Mouse (Mus musculus) spleen, adult 2 months (tissue): Measurements from ENCODE around the gene Herc3. TPM values are rescaled to one million over a fixed set of nuclear protein-coding genes. Genes with fewer than 3 reads are reported as not detected.
"Not testable (repeated sequence)": the region's sequence is repeated elsewhere in the genome, so short reads cannot be mapped to it uniquely, and the experiment has no call there.

Experiments
- DNase-seq, 2 experiments: peaks; one replicate each; pipeline versions ENCODE4 v3.0.0 to v3.0.0-alpha.2; 2012 to 2021; ENCODE audit warnings: low spot score in 2 of 2, low read depth in 1 of 2
- H3K27ac ChIP-seq: fragments of 200-500 bp; 2 replicates; pipeline ENCODE4 v1.5.1; 2012; ENCODE audit warnings: low read length, inconsistent platforms; ENCODE audit not compliant: insufficient read depth
- H3K27me3 ChIP-seq: fragments of 200-500 bp; 2 replicates; pipeline ENCODE4 v1.6.1; 2012; ENCODE audit warnings: mild to moderate bottlenecking, moderate library complexity, low read length, inconsistent platforms; ENCODE audit not compliant: control insufficient read depth, insufficient read depth
- H3K36me3 ChIP-seq: fragments of 200-500 bp; 2 replicates; pipeline ENCODE4 v1.6.1; 2012; ENCODE audit warnings: mild to moderate bottlenecking, low read length, inconsistent platforms; ENCODE audit not compliant: control insufficient read depth, insufficient read depth
- H3K4me1 ChIP-seq: fragments of 200-500 bp; 2 replicates; pipeline ENCODE4 v1.6.1; 2011; ENCODE audit warnings: inconsistent platforms; ENCODE audit not compliant: control insufficient read depth, insufficient read depth, insufficient read length
- H3K4me3 ChIP-seq: fragments of 200-500 bp; 2 replicates; pipeline ENCODE4 v1.5.1; 2011; ENCODE audit warnings: mild to moderate bottlenecking, inconsistent platforms; ENCODE audit not compliant: insufficient read depth, insufficient read length; ENCODE audit errors: extremely low read depth
- CTCF ChIP-seq: fragments of 200-500 bp; IDR thresholded peaks from 2 replicates; pipeline ENCODE4 v1.5.1; 2011; ENCODE audit warnings: mild to moderate bottlenecking, inconsistent platforms; ENCODE audit not compliant: insufficient read depth, insufficient read length, insufficient replicate concordance; ENCODE audit errors: extremely low read depth
- POLR2A ChIP-seq: fragments of 200-500 bp; IDR thresholded peaks from 2 replicates; pipeline ENCODE4 v1.6.1; 2011; ENCODE audit warnings: low read depth, low read length, inconsistent platforms
- WGBS: fragments of 180-500 bp; shearing (Covaris S2); methylation state at CpG from one replicate; pipeline ENCODE4 v1.1.7; 2018; 5-methylcytosine and 5-hydroxymethylcytosine counted together
- polyA plus RNA-seq: library from polyadenylated mRNA; depleted of rRNA; stranded (reverse); fragments of >200 nt; gene quantifications from 2 replicates; pipeline ENCODE4 v1.2.3, GENCODE M21; 2012; rRNA removed

The Herc3 gene
- 20.0 and 21.3 TPM in 2 replicates for polyA plus RNA-seq

DNA sequence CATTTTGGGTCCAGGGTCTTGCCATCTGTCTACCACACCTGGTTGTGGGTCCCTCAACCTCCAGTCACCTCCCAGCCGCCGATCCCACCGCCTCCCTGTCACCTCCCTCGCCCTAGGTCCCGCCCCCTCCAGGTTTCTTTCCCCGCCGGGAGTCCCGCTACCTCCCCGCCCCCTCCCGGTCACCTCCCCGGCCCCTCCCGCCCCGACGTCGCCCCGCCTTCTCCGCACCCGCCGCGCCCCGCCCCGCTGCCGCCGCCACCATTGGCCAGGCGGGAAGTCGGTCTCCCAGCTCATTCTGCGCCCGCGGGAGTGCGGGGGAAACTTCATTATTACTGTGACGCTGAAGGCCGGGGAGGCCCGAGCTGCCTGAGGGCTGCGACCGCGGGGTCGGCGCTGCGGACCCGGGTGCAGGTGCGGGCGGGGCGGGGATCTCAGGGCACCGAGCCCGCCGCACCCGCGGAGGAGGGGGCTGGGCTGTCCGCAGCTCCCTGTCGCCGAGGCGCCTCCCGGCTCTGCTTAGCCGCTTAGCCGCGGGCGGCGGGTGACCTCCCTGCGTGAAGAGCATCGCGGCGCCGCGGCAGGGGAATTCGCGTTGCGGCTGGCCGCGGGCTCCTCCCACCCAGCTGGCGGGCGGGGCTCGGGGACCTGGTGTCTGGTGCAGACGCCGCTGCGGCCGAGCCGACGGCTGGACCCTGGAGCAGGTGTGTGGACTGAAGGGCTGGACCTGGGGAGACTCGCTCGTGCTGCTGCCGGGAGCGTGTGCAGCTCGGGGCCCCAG lies at the start of gene Herc3:
Gene Herc3, plus strand, starts transcription at position 234 of the 778 bp plus-strand sequence.
- H3K27ac ChIP-seq: peak within 1 kb of the TSS; percentile 65
- H3K4me3 ChIP-seq: peak within 1 kb of the TSS; percentile 86
- peak; percentile 27 to 78 for DNase-seq
- no peaks in the 10 kb centered on the region for H3K36me3 ChIP-seq
- WGBS: 1% methylated on average over 77 of the region's 83 CpGs
- no peaks in the 10 kb centered on the region for H3K27me3 ChIP-seq
- H3K4me1 ChIP-seq: peaks cover 20% of the 10 kb centered on the region
- TF ChIP-seq POLR2A (peak; percentile 24; the same call in 1 of the 2 replicates), CTCF (no peak)

DNA sequence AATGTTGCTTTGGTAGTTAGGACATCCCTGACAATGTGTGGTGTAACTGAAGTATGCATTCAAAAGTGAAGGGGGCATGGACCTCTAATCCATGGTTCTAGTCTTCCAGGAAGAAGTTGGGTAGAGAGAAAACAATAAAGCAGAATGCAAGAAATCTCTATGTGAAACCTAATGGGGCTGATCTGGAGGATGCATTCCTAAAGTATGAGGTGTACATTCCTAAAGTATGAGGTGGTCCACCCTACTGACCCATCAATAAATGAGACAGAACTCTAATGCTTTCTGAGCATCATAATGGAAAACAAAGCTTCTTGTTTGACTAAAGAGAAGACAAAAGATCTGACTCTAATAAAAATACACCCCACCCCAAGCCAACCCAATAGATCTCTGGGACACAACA lies 29.9 kb upstream of the Herc3 start:
- Histone ChIP-seq H3K36me3 (no peaks in the 10 kb centered on the region), H3K4me1 (no peaks in the 10 kb centered on the region), H3K27ac (no peak overlapping the region), H3K27me3 (no peaks in the 10 kb centered on the region), H3K4me3 (no peak overlapping the region)
- no peak for TF ChIP-seq POLR2A
- TF ChIP-seq CTCF: no peak
- DNase-seq: no peak

DNA sequence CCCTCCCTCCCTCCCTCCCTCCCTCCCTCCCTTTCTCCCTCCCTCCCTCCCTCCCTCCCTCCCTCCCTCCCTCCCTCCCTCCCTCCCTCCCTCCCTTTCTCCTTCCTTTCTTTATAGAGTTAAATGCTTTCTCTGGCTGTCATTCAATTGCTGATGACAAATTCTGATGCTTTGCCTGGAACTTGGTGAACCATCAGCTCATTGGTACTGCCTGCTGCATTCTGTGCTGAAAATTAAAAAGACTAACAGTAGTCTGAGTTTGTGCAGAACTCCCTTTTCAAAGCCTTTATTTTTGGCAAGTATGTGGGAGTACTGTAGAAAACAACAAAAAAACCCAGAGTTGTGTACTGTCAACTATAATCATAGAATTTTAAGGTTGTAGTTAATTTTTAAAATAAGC lies 16.9 kb upstream of the Herc3 start:
- H3K4me3 ChIP-seq: no peak overlapping the region
- H3K27ac ChIP-seq: no peak overlapping the region
- H3K4me1 ChIP-seq: no peaks in the 10 kb centered on the region
- DNase-seq: no peak
- no peak for TF ChIP-seq POLR2A
- no peak for TF ChIP-seq CTCF
- no peaks in the 10 kb centered on the region for H3K27me3 ChIP-seq
- H3K36me3 ChIP-seq: no peaks in the 10 kb centered on the region

GRCm38 (mm10) chr6:58817037-58817436 lies 14.2 kb upstream of the Herc3 start:
- not testable (repeated sequence) for H3K36me3 ChIP-seq, H3K4me3 ChIP-seq, H3K4me1 ChIP-seq, H3K27ac ChIP-seq, DNase-seq, H3K27me3 ChIP-seq
- WGBS: 89% methylated on average over 7 of the region's 11 CpGs

DNA sequence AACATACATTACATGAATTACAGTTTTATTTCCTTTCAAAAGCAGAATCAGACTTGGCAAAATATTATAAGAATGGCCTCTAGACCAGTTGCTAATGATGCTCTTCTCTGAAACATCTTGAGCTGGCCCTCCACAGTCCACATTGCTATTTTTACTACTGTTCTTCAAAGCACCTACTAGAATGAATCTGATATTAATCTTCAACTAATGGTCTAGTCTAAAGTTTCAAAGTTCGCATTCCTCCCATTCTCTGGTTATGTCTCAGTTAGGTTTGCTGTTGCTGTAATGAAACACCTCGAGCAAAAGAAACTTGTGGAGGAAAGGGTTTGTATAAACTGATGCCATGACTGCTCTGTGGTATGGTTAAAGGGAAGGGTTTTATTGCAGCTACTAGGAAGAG lies 5.6 kb upstream of the Herc3 start:
- Histone ChIP-seq H3K27me3 (no peaks in the 10 kb centered on the region), H3K4me3 (no peak overlapping the region), H3K27ac (no peak overlapping the region), H3K4me1 (no peaks in the 10 kb centered on the region), H3K36me3 (no peaks in the 10 kb centered on the region)
- WGBS: 79% methylated on average over 2 of the region's 2 CpGs
- DNase-seq: no peak
- TF ChIP-seq POLR2A (no peak), CTCF (no peak)

- no peak for DNase-seq
- H3K27me3 ChIP-seq: no peaks in the 10 kb centered on the region
- H3K4me3 ChIP-seq: no peak overlapping the region
- WGBS: 87% methylated on average over 2 of the region's 2 CpGs
- H3K4me1 ChIP-seq: peaks cover 3% of the 10 kb centered on the region; the same call in 1 of the 2 replicates
- TF ChIP-seq CTCF (no peak), POLR2A (no peak)
- H3K27ac ChIP-seq: no peak overlapping the region
- no peaks in the 10 kb centered on the region for H3K36me3 ChIP-seq
These were observed 5.2 kb upstream of the Herc3 start for GRCm38 (mm10) chr6:58826089-58826488.

- no peak for TF ChIP-seq CTCF
- DNase-seq: no peak
- Histone ChIP-seq H3K36me3 (no peaks in the 10 kb centered on the region), H3K4me1 (peaks cover 7% of the 10 kb centered on the region; the same call in 1 of the 2 replicates), H3K4me3 (no peak overlapping the region), H3K27ac (no peak overlapping the region), H3K27me3 (no peaks in the 10 kb centered on the region)
- 94% methylated on average over 1 of the region's 1 CpGs for WGBS
These were observed 2.7 kb upstream of the Herc3 start for GRCm38 (mm10) chr6:58828582-58828981.
